Mouse (Mus musculus): Measurements from ENCODE around the gene Ubald1.

Ubald1 gene

GRCm38 (mm10) chr16:4866101-4866695 lies 13.9 kb downstream of the Ubald1 start:
- DNase-seq, result peak; percentile 31

- no peak for DNase-seq
Measured at GRCm38 (mm10) chr16:4863742-4864141, 16.4 kb downstream of the Ubald1 start.

- peak; percentile 91 for DNase-seq
Measured at GRCm38 (mm10) chr16:4862863-4863483, 17.1 kb downstream of the Ubald1 start.

DNA sequence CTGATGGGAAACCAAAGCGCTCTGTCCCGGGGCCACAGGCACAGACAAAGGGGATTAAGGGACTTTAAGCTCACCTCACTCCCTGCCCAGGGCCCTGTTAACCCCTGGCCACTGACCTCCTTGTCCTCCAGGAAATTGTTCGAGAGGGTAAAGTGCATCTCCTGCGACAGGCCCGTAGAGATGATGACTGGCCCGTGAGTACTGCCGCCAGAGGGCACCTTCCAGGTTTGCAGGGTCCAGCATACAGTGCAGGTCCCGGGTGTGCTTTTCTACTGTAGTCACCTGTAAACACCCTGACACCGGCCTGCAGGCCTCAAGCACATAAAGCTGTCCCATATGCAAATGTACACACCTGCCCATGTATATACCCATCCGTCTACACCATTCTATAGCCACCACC lies 18.7 kb downstream of the Ubald1 start:
- DNase-seq, result peak; percentile 51

DNA sequence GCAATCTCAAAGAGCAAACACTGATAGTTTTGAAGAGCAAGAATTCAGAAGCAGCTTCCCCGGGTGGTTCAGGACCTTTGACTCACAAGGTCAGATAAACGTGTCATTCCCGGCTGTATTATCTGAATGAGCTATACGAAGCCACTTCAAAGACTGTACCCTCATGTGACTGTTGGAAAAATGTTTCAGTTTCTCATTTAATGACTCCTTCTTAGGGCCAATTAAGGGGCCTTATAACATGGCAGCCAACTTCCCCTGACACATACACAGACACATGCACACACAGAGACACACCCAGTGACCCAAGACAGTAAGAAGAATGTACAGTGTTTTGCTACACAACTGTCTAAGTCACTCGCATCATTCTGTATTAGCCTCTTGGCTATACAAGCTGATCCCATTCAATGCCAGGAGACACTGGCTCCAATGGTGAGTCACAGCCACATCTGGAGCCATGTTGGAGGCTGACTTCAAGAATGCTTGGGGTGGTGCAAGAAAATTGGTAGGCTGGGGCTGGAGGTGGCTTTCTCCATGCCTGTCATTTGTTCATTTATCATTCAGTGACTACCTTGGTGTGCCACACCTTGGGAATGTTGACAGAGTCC lies 25.0 kb downstream of the Ubald1 start:
- DNase-seq, result no peak

GRCm38 (mm10) chr16:4850938-4851628 lies 29.0 kb downstream of the Ubald1 start:
- no peak for DNase-seq

GRCm38 (mm10) chr16:4850361-4850760 lies 29.8 kb downstream of the Ubald1 start:
- DNase-seq, result peak; percentile 41

DNA sequence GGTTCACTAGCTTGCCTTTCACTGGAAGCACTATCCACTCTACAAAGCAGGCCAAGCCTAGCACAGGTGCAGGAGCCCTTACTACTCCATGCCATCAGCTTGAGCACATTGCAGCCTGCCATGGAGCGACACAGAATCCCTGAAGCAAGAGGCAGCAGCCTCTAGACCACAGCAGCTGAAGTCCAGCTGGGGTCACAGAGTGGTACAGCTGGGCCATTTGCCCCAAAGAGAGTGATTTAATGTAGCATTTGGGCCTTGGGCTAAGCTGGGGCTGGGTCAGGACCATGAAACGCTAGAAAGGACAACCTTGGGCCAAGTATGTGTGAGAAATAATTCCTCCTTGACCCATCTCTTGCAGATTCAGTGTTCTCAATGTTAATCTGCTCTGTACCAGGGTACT lies 32.0 kb downstream of the Ubald1 start:
- no peak for DNase-seq

DNA sequence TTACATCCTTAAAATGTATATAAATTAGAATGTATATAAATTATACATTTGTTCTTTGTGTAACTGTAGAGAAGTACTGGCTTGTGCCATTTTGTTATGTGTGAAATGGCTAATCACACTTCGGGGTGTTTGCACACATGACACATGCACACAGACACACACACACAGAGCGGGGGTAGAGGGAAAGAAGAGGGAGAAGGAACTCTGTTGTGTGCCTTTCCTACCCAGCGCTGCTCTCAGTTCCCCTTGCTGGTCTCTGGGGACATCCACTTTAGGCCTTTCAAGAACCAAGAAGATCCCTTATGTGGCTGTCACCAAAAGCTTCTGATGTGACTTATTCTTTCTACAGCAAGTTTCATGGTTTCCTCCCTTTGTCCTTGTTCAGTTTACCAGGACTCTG lies 33.1 kb downstream of the Ubald1 start:
- DNase-seq, result no peak

GRCm38 (mm10) chr16:4840231-4840630 lies 39.9 kb downstream of the Ubald1 start:
- no peak for DNase-seq

- DNase-seq, result no peak
Measured at GRCm38 (mm10) chr16:4839552-4839951, 40.6 kb downstream of the Ubald1 start.

DNA sequence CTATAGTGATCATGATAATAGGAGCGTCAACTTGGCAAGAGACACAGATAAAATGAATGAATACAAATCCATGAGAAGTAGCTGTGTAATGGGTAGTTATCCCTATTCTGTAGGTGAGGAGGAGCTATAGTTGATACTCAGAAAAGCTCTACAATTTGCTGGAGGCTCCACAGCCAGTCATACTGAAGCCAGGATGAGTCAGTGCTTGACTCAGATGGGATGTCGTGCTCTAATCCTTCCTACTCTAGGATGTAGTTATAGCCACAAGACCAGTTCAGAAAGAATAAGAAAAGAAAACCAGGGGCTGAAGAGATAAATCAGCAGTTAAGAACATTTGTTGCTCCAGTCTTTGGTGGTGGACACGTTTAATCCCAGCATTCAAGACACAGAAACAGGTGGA lies 42.5 kb downstream of the Ubald1 start:
- DNase-seq, result no peak

- peak; percentile 68 for DNase-seq
Measured at GRCm38 (mm10) chr16:4835191-4835590, 44.9 kb downstream of the Ubald1 start, which contains the start of gene 4930562C15Rik. 4930562C15Rik (plus strand) TSS chr16:4835416.

DNA sequence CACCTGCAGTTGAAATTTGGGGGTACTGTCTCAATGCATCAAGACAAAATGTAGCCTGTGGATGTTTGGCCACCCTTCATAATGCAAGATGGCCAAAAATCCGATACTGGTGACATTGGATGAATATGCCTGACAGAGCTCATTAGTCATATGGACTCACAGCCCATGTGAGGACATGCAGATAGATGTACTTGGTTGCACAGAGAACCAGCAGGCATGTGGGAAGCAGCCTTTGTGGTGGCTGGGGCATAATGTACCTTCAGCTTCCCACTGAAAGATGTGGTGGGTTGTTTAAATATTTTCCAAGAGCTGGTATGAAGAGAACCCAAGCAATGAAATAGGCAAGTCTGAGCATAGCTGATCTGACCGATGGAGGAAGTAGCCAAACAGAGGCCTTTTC lies 46.3 kb downstream of the Ubald1 start:
- DNase-seq, result no peak

DNA sequence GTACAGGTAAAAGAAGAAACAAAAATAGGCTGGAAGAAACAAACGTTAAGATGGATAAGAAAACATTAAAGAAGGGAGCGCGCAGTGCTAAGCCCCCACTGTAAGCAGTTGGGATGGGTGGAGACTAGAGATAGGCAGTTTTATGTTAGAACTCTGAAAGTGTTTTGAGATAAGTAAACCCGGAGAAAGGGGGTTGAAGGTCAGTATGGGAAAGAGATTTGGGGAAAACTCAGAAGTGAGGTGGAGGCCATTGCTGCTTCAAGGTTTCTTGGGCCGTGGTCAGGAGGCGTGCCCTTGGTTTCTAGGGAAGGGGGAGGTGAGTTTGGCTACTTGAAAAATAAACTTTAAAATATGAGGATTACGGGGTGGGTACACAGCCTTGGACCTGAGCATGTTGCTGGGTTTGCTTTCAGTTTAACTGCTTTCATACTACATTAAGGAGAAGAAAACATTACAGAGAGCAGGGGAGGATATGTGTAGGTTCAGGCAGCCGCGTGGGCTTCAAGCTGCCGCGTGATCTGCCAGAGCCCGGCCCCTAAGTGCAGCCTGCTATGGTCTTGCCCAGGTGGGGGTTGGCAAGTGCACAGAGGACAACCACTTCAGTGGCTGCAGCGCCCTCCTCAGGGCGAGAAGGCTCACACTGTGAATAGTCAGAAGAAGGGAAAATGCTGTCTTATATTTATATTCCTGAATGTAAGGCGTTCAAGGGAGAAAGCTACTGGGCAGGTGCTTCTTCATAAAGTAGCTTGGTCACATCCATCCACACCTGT lies 48.3 kb downstream of the Ubald1 start:
- peak; percentile 50 for DNase-seq

DNA sequence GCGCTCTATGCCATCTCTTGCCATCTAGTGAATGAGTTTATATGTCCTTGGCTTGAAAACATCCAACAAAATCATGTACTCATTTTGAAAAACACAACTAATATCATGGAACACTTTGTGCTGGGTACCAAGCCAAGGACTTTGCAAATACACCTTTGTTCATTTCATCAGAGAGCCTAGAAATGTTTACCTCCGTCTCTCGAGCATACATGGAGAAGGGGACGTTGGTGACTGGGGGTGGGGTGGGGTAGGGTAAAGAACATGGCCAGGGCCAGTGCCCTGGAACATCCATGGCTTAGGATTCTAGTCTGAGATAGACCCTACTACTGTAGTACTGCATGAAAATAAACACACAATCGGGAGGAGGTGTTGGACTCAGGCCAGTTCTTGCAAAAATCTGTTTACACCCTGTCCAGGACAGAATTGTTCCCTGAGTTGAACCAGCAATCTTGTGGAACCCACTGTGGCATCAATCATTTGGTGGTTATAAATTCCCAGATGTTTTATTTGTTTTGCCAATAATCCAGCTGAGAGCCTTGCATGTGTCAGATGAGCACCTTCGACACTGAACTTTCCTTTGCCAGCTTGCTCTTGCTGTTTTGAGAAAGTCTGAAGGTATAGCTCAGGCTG lies 50.7 kb downstream of the Ubald1 start:
- DNase-seq, result peak; percentile 47

DNA sequence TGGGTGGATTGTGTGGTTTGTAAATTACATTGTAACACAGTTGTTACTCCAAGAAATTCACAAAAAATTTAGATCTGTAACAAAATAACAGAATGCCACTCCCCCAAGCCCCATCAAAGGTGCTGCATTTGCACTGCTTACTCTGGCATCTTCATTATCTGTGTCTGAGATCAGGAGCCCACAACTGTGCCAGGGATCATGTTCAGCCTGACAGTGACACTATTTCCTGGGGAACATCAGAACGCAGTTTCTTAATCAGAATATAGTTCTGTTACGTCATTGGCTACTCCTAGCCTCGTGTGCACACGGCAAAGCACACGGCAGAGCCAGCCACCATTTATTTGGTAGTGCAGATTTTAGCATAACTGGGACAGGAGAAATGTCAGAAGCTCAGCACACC lies 52.5 kb downstream of the Ubald1 start:
- DNase-seq, result no peak
